Mouse (Mus musculus): ENCODE measurements around the gene Rbm47. TPM values are rescaled to one million over a fixed set of nuclear protein-coding genes. Genes with fewer than 3 reads are reported as not detected.

Gene Rbm47
- polyA plus RNA-seq, 1 experiment = 156 TPM

DNA sequence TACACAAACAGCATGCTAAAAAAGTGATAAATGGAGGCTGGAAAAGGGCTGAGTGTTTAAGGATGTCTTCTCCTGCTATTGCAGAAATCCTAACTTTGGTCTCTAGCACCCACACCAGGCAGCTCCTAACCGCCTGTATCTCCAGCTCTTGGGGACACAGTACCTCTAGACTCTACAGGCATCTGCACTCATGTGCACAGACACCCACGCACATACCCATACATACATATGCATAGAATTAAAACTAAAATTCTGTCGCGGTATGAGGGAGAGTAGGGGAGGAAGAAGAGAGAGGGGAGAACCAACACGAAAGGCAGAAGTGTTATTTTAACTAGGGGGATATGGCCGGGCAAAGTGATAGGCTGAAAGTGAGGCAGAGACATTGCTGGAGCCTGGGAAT lies 33.7 kb downstream of the Rbm47 start:
- Histone ChIP-seq H3K36me3 (ENCODE audit: control insufficient read depth, insufficient read depth, low read length) (no peaks in the 10 kb centered on the region), H3K27me3 (replicated peaks; ENCODE audit: control insufficient read depth, insufficient read depth, low read length) (no peaks in the 10 kb centered on the region), H3K4me3 (ENCODE audit: insufficient read depth, low read depth, low read length) (no peak overlapping the region), H3K27ac (ENCODE audit: insufficient read depth, low read depth, low read length) (no peak overlapping the region), H3K4me1 (ENCODE audit: control insufficient read depth, insufficient read depth, low read length) (peaks cover 16% of the 10 kb centered on the region)
- DNase-seq = no peak
- TF ChIP-seq CTCF (conservative IDR thresholded peaks at IDR 0.05; ENCODE audit: insufficient read depth, insufficient read length, low read depth, low read length) = no peak
- no peak for TF ChIP-seq POLR2A (IDR thresholded peaks at IDR 0.05; ENCODE audit: low read depth, low read length)
- WGBS = 74% methylated on average over 6 of the region's 6 CpGs

DNA sequence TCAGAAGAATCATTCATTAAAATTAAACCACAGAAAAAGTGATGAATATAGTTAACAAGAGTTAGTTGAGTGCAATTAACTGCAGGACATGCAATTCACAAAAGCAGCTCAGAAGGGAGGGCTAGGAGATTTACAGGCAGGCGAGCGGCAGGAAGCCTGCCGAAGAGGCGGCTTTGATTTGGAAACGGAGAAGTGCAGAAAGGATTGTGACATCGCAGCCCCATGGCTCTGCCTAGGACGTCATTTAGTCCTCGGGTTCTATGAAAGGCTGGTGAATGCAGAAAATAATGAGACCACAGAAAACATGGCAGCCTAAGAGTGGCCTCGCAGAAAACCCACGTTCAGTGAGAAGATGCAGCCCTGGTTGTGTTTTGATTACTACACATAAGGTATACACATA lies 34.3 kb downstream of the Rbm47 start:
- WGBS = 61% methylated on average over 10 of the region's 10 CpGs
- DNase-seq = no peak
- Histone ChIP-seq H3K36me3 (ENCODE audit: control insufficient read depth, insufficient read depth, low read length) (no peaks in the 10 kb centered on the region), H3K4me3 (ENCODE audit: insufficient read depth, low read depth, low read length) (no peak overlapping the region), H3K4me1 (ENCODE audit: control insufficient read depth, insufficient read depth, low read length) (peaks cover 14% of the 10 kb centered on the region), H3K27ac (ENCODE audit: insufficient read depth, low read depth, low read length) (no peak overlapping the region), H3K27me3 (replicated peaks; ENCODE audit: control insufficient read depth, insufficient read depth, low read length) (no peaks in the 10 kb centered on the region)
- no peak for TF ChIP-seq POLR2A (IDR thresholded peaks at IDR 0.05; ENCODE audit: low read depth, low read length)
- no peak for TF ChIP-seq CTCF (conservative IDR thresholded peaks at IDR 0.05; ENCODE audit: insufficient read depth, insufficient read length, low read depth, low read length)

DNA sequence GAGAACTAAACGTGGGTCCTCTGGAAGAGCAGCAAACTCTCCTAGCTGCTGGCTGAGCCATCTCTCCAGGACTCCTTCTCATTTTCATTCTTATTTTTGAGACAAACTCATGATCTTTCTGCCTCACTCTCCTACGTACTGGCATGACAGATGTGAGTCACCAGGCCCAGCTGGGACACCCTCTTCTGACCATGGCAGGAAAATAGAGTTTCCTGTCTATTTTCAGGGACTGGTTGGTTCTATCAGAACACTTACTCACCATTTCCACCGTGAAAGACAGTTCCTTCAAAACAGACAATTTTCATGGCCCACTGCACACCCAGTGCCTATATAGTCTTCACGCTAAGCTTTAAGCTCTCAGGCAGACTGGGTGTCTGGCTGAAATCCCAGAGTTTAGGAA lies 35.7 kb downstream of the Rbm47 start:
- H3K36me3 ChIP-seq (ENCODE audit: control insufficient read depth, insufficient read depth, low read length) = no peaks in the 10 kb centered on the region
- TF ChIP-seq CTCF (conservative IDR thresholded peaks at IDR 0.05; ENCODE audit: insufficient read depth, insufficient read length, low read depth, low read length) = no peak
- TF ChIP-seq POLR2A (IDR thresholded peaks at IDR 0.05; ENCODE audit: low read depth, low read length) = no peak
- peaks cover 13% of the 10 kb centered on the region for H3K4me1 ChIP-seq (ENCODE audit: control insufficient read depth, insufficient read depth, low read length)
- DNase-seq = no peak
- no peaks in the 10 kb centered on the region for H3K27me3 ChIP-seq (replicated peaks; ENCODE audit: control insufficient read depth, insufficient read depth, low read length)
- WGBS = 57% methylated on average over 4 of the region's 4 CpGs
- no peak overlapping the region for H3K4me3 ChIP-seq (ENCODE audit: insufficient read depth, low read depth, low read length)
- H3K27ac ChIP-seq (ENCODE audit: insufficient read depth, low read depth, low read length) = no peak overlapping the region

DNA sequence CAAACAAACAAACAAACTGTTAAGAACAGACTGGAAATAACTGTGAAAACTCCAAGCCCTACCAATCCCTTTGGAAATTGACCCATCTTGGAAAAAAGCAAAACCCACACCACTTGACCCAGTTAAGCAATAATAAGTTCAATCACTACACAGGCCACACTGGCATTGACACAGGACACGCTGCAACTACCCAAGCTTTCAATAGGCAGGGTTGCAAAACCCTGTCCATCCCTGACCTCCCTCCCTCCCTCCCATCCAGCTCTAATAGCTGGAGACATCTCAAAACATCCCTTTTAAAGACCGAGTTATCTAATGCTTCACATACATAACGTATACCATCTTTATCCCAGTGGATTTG lies 37.1 kb downstream of the Rbm47 start:
- 86% methylated on average over 3 of the region's 3 CpGs for WGBS
- H3K4me1 ChIP-seq (ENCODE audit: control insufficient read depth, insufficient read depth, low read length) = peaks cover 13% of the 10 kb centered on the region
- H3K27ac ChIP-seq (ENCODE audit: insufficient read depth, low read depth, low read length) = no peak overlapping the region

DNA sequence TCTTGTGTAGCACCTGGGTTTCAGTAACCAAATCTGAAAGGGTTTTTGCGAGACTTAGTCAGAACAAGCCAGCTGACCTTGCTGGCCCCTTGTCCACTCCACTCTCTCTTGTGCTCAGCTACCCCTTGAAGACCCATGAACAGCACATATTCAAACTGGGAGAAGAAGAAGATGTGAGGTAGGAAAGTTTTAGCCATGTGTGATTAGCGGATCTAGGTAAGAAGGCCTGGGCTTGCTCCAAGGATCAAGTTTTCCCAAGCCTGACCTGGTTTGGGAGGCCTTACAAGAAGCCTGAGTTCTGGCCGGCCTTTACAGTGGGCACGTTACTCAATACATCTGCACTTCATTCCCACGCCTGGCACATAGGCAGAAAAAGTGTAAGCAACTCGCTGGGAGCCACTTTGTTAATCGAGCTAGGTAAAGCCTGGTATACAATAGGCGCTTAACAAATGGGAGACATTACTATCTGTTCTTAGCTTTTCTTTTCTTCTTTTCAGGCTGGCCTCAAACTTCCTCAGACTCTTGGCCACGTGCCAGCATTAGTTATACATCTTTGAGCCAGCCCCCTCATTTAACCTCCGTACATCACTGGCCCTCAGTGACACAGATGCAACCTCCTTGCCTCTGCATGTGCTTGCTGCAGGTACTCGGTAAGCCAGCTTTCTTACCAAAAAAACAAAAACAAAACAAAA lies 37.6 kb downstream of the Rbm47 start:
- WGBS = 73% methylated on average over 11 of the region's 11 CpGs
- no peak for DNase-seq
- no peaks in the 10 kb centered on the region for H3K27me3 ChIP-seq (replicated peaks; ENCODE audit: control insufficient read depth, insufficient read depth, low read length)
- no peak overlapping the region for H3K27ac ChIP-seq (ENCODE audit: insufficient read depth, low read depth, low read length)
- peaks cover 13% of the 10 kb centered on the region for H3K4me1 ChIP-seq (ENCODE audit: control insufficient read depth, insufficient read depth, low read length)
- no peak overlapping the region for H3K4me3 ChIP-seq (ENCODE audit: insufficient read depth, low read depth, low read length)
- peaks cover 2% of the 10 kb centered on the region for H3K36me3 ChIP-seq (ENCODE audit: control insufficient read depth, insufficient read depth, low read length)
- TF ChIP-seq CTCF (conservative IDR thresholded peaks at IDR 0.05; ENCODE audit: insufficient read depth, insufficient read length, low read depth, low read length) (no peak), POLR2A (IDR thresholded peaks at IDR 0.05; ENCODE audit: low read depth, low read length) (no peak)

More for the DNA sequence above, 37.1 kb downstream of the Rbm47 start:
- no peak for DNase-seq
- no peaks in the 10 kb centered on the region for H3K27me3 ChIP-seq (replicated peaks; ENCODE audit: control insufficient read depth, insufficient read depth, low read length)
- TF ChIP-seq CTCF (conservative IDR thresholded peaks at IDR 0.05; ENCODE audit: insufficient read depth, insufficient read length, low read depth, low read length) (no peak), POLR2A (IDR thresholded peaks at IDR 0.05; ENCODE audit: low read depth, low read length) (no peak)
- no peak overlapping the region for H3K4me3 ChIP-seq (ENCODE audit: insufficient read depth, low read depth, low read length)
- no peaks in the 10 kb centered on the region for H3K36me3 ChIP-seq (ENCODE audit: control insufficient read depth, insufficient read depth, low read length)

DNA sequence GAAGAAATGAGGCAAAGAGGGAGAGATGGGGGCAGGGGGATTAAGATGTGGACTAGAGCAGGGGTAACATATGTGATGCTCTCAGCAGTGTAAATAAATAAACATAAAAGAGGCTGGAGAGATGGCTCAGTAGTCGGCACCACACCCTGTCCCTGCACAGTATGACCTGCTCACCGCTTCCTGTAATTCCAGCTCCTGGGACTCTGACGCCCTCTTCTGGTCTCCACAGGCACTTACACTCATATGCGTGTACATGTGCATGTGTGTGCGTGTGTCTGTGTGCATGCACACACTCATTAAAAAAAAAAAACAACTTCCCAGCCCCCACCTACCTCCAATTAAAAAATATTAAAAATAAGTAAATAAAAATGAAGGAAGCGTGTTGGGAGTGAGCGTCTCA lies 38.3 kb downstream of the Rbm47 start:
- no peak overlapping the region for H3K27ac ChIP-seq (ENCODE audit: insufficient read depth, low read depth, low read length)
- H3K27me3 ChIP-seq (replicated peaks; ENCODE audit: control insufficient read depth, insufficient read depth, low read length) = no peaks in the 10 kb centered on the region
- TF ChIP-seq CTCF (conservative IDR thresholded peaks at IDR 0.05; ENCODE audit: insufficient read depth, insufficient read length, low read depth, low read length) = peak; percentile 47
- TF ChIP-seq POLR2A (IDR thresholded peaks at IDR 0.05; ENCODE audit: low read depth, low read length) = no peak
- peaks cover 2% of the 10 kb centered on the region for H3K36me3 ChIP-seq (ENCODE audit: control insufficient read depth, insufficient read depth, low read length)
- no peak for DNase-seq
- WGBS = 94% methylated on average over 7 of the region's 7 CpGs
- peaks cover 6% of the 10 kb centered on the region for H3K4me1 ChIP-seq (ENCODE audit: control insufficient read depth, insufficient read depth, low read length)
- no peak overlapping the region for H3K4me3 ChIP-seq (ENCODE audit: insufficient read depth, low read depth, low read length)

DNA sequence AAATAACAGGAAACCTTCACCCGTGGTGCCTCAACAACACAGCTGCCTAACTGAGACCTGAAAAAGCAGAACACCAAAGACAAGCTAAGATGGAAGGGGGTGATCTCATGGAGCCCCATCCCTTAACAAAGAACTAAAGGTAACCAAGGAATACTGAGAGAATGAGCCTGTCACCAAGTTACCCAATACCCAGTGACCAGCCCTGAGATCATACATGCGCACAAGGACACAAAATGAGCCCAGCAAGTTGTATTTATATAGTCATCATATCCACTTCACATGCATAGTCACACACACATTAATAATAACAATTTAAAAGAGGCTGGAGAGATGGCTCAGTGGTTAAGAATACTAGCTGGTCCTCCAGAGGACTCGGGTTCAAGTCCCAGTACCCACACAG lies 44.0 kb downstream of the Rbm47 start:
- Histone ChIP-seq H3K27ac (ENCODE audit: insufficient read depth, low read depth, low read length) (no peak overlapping the region), H3K4me1 (ENCODE audit: control insufficient read depth, insufficient read depth, low read length) (peaks cover 5% of the 10 kb centered on the region), H3K4me3 (ENCODE audit: insufficient read depth, low read depth, low read length) (no peak overlapping the region), H3K27me3 (replicated peaks; ENCODE audit: control insufficient read depth, insufficient read depth, low read length) (no peaks in the 10 kb centered on the region), H3K36me3 (ENCODE audit: control insufficient read depth, insufficient read depth, low read length) (peaks cover 2% of the 10 kb centered on the region)
- no peak for DNase-seq
- TF ChIP-seq POLR2A (IDR thresholded peaks at IDR 0.05; ENCODE audit: low read depth, low read length) = no peak
- no peak for TF ChIP-seq CTCF (conservative IDR thresholded peaks at IDR 0.05; ENCODE audit: insufficient read depth, insufficient read length, low read depth, low read length)
- WGBS = 88% methylated on average over 3 of the region's 3 CpGs

Data from kidney, adult 2 months (tissue).